ENCODE assay signal across 18 mouse cellular contexts in genomic region chr8:105158084-105158483, GRCm38 (mm10). TPM values are rescaled to one million over a fixed set of nuclear protein-coding genes. Genes with fewer than 3 reads are reported as not detected.
DNase-seq lines count a peak whose midpoint lies in the region; ATAC-seq lines count a peak whose summit lies in the region.
"Had no signal": no experiment of that assay in that cellular context is flagged by ENCODE, and none has a peak within 500 bp of the region (broad histone marks: within the 10 kb centered on the region; RNA-seq: fewer than 3 reads in every experiment).

No protein-coding gene starts in this region.

- H3K27ac ChIP-seq in forebrain, embryonic 11.5 days (ENCODE audit: low read depth, low read length), result no peak overlapping the region
- H3K27ac ChIP-seq in forebrain, embryonic 15.5 days (replicated peaks), result no peak overlapping the region
- no peak overlapping the region for H3K27ac ChIP-seq in midbrain, embryonic 11.5 days (ENCODE audit: low read depth, low read length)
- H3K27ac ChIP-seq in midbrain, embryonic 14.5 days (replicated peaks; ENCODE audit: low read depth, low read length), result no peak overlapping the region
- H3K27ac ChIP-seq: embryonic facial prominence, embryonic 13.5 days; heart, embryonic 13.5 days; hindbrain, postnatal 0 days; liver, embryonic 13.5 days had no signal

- ATAC-seq in forebrain, embryonic 11.5 days (replicated peaks; ENCODE audit: low FRiP score), result no peak
- ATAC-seq in forebrain, embryonic 15.5 days (replicated peaks), result no peak
- no peak for ATAC-seq in midbrain, embryonic 11.5 days (ENCODE audit: low FRiP score)
- ATAC-seq in midbrain, embryonic 14.5 days (ENCODE audit: low FRiP score, low TSS enrichment), result no peak
- ATAC-seq in frontal cortex, adult (ENCODE audit: low TSS enrichment), result no peak
- ATAC-seq: hindbrain, postnatal 0 days had no signal

- H3K27me3 ChIP-seq in forebrain, embryonic 11.5 days (ENCODE audit: control insufficient read depth, insufficient read depth, low read length), result no peaks in the 10 kb centered on the region; the same call in 1 of the 2 replicates
- H3K27me3 ChIP-seq in forebrain, embryonic 15.5 days, result no peaks in the 10 kb centered on the region
- no peaks in the 10 kb centered on the region; the same call in 1 of the 2 replicates for H3K27me3 ChIP-seq in midbrain, embryonic 11.5 days (ENCODE audit: control insufficient read depth, insufficient read depth, low read length)
- no peaks in the 10 kb centered on the region for H3K27me3 ChIP-seq in midbrain, embryonic 14.5 days (ENCODE audit: control insufficient read depth, insufficient read depth, low read length)

- H3K9me3 ChIP-seq in forebrain, embryonic 11.5 days (ENCODE audit: control insufficient read depth, low read length), result no peaks in the 10 kb centered on the region
- H3K9me3 ChIP-seq in forebrain, embryonic 15.5 days, result no peaks in the 10 kb centered on the region
- no peaks in the 10 kb centered on the region for H3K9me3 ChIP-seq in midbrain, embryonic 11.5 days (ENCODE audit: control insufficient read depth, low read length)
- H3K9me3 ChIP-seq in midbrain, embryonic 14.5 days (ENCODE audit: control insufficient read depth, low read length), result no peaks in the 10 kb centered on the region
- H3K9me3 ChIP-seq: embryonic facial prominence, embryonic 13.5 days; G1E; heart, embryonic 13.5 days; liver, embryonic 13.5 days had no signal

- no peaks in the 10 kb centered on the region; the same call in 1 of the 2 replicates for H3K4me1 ChIP-seq in forebrain, embryonic 11.5 days (replicated peaks; ENCODE audit: control insufficient read depth, insufficient read depth, low read length)
- peaks cover 12% of the 10 kb centered on the region for H3K4me1 ChIP-seq in forebrain, embryonic 15.5 days
- no peaks in the 10 kb centered on the region for H3K4me1 ChIP-seq in midbrain, embryonic 11.5 days (ENCODE audit: control insufficient read depth, insufficient read depth, low read length)
- H3K4me1 ChIP-seq in midbrain, embryonic 14.5 days (ENCODE audit: control insufficient read depth, insufficient read depth, low read length), result peaks cover 4% of the 10 kb centered on the region; the same call in 1 of the 2 replicates
- H3K4me1 ChIP-seq: liver, embryonic 13.5 days had no signal

- H3K36me3 ChIP-seq in forebrain, embryonic 11.5 days (ENCODE audit: control insufficient read depth, insufficient read depth, low read length), result no peaks in the 10 kb centered on the region
- H3K36me3 ChIP-seq in forebrain, embryonic 15.5 days, result no peaks in the 10 kb centered on the region
- no peaks in the 10 kb centered on the region for H3K36me3 ChIP-seq in midbrain, embryonic 11.5 days (ENCODE audit: control insufficient read depth, insufficient read depth, low read length)
- no peaks in the 10 kb centered on the region for H3K36me3 ChIP-seq in midbrain, embryonic 14.5 days (ENCODE audit: control insufficient read depth, insufficient read depth, low read length)
- H3K36me3 ChIP-seq: embryonic facial prominence, embryonic 13.5 days; G1E; heart, embryonic 13.5 days; liver, embryonic 13.5 days had no signal

- WGBS in forebrain, embryonic 11.5 days, result 87% methylated on average over 3 of the region's 3 CpGs
- WGBS in forebrain, embryonic 15.5 days, result 77% methylated on average over 3 of the region's 3 CpGs
- WGBS in midbrain, embryonic 11.5 days, result 83% methylated on average over 3 of the region's 3 CpGs
- WGBS in midbrain, embryonic 14.5 days, result 71% methylated on average over 3 of the region's 3 CpGs

- no peak overlapping the region for H3K9ac ChIP-seq in forebrain, embryonic 11.5 days (ENCODE audit: low read length)
- no peak overlapping the region for H3K9ac ChIP-seq in forebrain, embryonic 15.5 days (replicated peaks)
- H3K9ac ChIP-seq in midbrain, embryonic 11.5 days (ENCODE audit: low read length), result no peak overlapping the region
- no peak overlapping the region for H3K9ac ChIP-seq in midbrain, embryonic 14.5 days (replicated peaks; ENCODE audit: low read length)
- H3K9ac ChIP-seq: embryonic facial prominence, embryonic 13.5 days; heart, embryonic 13.5 days; liver, embryonic 13.5 days had no signal

- H3K4me3 ChIP-seq in forebrain, embryonic 11.5 days (ENCODE audit: low read depth, low read length), result no peak overlapping the region
- H3K4me3 ChIP-seq in forebrain, embryonic 15.5 days, result no peak overlapping the region
- no peak overlapping the region for H3K4me3 ChIP-seq in midbrain, embryonic 11.5 days (ENCODE audit: low read depth, low read length)
- no peak overlapping the region for H3K4me3 ChIP-seq in midbrain, embryonic 14.5 days (replicated peaks; ENCODE audit: low read depth, low read length)
- H3K4me3 ChIP-seq: embryonic facial prominence, embryonic 13.5 days; heart, embryonic 13.5 days; liver, embryonic 13.5 days had no signal

- DNase-seq in forebrain, embryonic 11.5 days (ENCODE audit: low spot score), result peak; percentile 46
- DNase-seq in midbrain, embryonic 11.5 days (ENCODE audit: low spot score, missing footprints), result peak; percentile 60
- DNase-seq in midbrain, embryonic 14.5 days, result no peak
- peak; percentile 4 for DNase-seq in T-cell, adult 2 months (ENCODE audit: low spot score)
- DNase-seq in naive thymus-derived CD4-positive, alpha-beta T cell, adult 2 months (ENCODE audit: low read depth), result peak; percentile 26
- DNase-seq in right cerebral cortex, postnatal 14 days, result no peak
- DNase-seq: cerebellum, adult 2 months; left cerebral cortex, postnatal 4 days; liver, embryonic 13.5 days; right cerebral cortex, postnatal 25 days had no signal

- no peak overlapping the region for H3K4me2 ChIP-seq in forebrain, embryonic 11.5 days (ENCODE audit: low read depth, low read length, severe bottlenecking)
- no peak overlapping the region for H3K4me2 ChIP-seq in forebrain, embryonic 15.5 days (replicated peaks)
- no peak overlapping the region for H3K4me2 ChIP-seq in midbrain, embryonic 11.5 days
- no peak overlapping the region for H3K4me2 ChIP-seq in midbrain, embryonic 14.5 days (ENCODE audit: low read length)
- H3K4me2 ChIP-seq: embryonic facial prominence, embryonic 13.5 days; heart, embryonic 13.5 days; liver, embryonic 13.5 days had no signal

RNA-seq across cellular contexts. Expression of gene Cbfb, which starts 12.4 kb away (rescaled TPM):
- 63.3 and 67.9 TPM in 2 replicates for polyA plus RNA-seq in forebrain, embryonic 11.5 days (2014; fragmentation: Nextera tagmentation; extraction: Ambion mirVana)
- polyA plus RNA-seq in forebrain, embryonic 15.5 days (2015; fragmentation: Nextera tagmentation; extraction: Ambion mirVana), result 33.4 and 35.4 TPM in 2 replicates
- 49.8 and 60.2 TPM in 2 replicates for polyA plus RNA-seq in midbrain, embryonic 11.5 days (2014; fragmentation: Nextera tagmentation; extraction: Ambion mirVana)
- polyA plus RNA-seq in midbrain, embryonic 14.5 days (2014; fragmentation: Nextera tagmentation; extraction: Ambion mirVana), result 25.7 and 34.7 TPM in 2 replicates

RNA-seq across cellular contexts. Expression of gene Ces4a, which starts 26.5 kb away (rescaled TPM):
- not detected in 2 replicates for polyA plus RNA-seq in forebrain, embryonic 11.5 days (2014; fragmentation: Nextera tagmentation; extraction: Ambion mirVana)
- polyA plus RNA-seq in forebrain, embryonic 15.5 days (2015; fragmentation: Nextera tagmentation; extraction: Ambion mirVana), result 0.10 and 0.15 TPM in 2 replicates
- polyA plus RNA-seq in midbrain, embryonic 11.5 days (2014; fragmentation: Nextera tagmentation; extraction: Ambion mirVana), result not detected in 2 replicates
- polyA plus RNA-seq in midbrain, embryonic 14.5 days (2014; fragmentation: Nextera tagmentation; extraction: Ambion mirVana), result not detected in 2 replicates
- polyA plus RNA-seq: brain, embryonic 14.5 days; embryonic facial prominence, embryonic 13.5 days; G1E; heart, embryonic 13.5 days; liver, embryonic 13.5 days; urinary bladder, adult 2 months had no signal

Comparison
In these comparisons a context has a peak if more than half of its experiments do, and no peak if none do; other contexts are left out.
1. DNase-seq: peak in forebrain, embryonic 11.5 days (single experiment), midbrain, embryonic 11.5 days (single experiment), T-cell, adult 2 months (single experiment) and naive thymus-derived CD4-positive, alpha-beta T cell, adult 2 months (single experiment); none in midbrain, embryonic 14.5 days (single experiment) and right cerebral cortex, postnatal 14 days (single experiment).